Mouse (Mus musculus): ENCODE data around the gene Dzip1.

DNA sequence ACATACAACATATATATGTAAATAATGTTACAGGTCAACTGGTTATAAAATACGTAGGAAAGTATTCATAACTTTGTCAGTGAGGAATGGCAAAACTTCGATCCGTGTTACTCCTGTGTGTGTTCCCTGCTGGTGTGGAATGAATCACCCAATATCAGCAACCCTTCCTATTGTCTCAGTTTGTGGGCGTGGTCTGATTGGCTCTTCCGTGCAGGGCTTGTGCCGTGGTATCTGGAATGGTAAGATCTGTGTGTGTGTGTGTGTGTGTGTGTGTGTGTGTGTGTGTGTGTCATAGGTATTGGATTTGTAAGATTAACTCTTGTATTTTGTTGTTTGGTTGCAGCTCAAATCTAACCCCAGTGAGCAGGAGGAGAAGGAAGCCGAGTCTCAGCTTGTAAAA is 42.4 kb upstream of the Dzip1 start:
- TF ChIP-seq POLR2A (IDR thresholded peaks at IDR 0.05; ENCODE audit: borderline replicate concordance, low read depth, low read length) = no peak
- TF ChIP-seq CTCF (IDR thresholded peaks at IDR 0.05; ENCODE audit: low read depth, low read length) = no peak

Data from bone marrow macrophage, adult 2 months (primary cell).